Mouse (Mus musculus) 3T3-L1 (cell line): ENCODE measurements around the gene Nol7.

Source experiments
- DNase-seq: peaks from one replicate; pipeline ENCODE4 v3.0.0-alpha.2; 2015; ENCODE audit warnings: low read depth, low spot score

The Nol7 gene

GRCm38 (mm10) chr13:43428436-43428835 lies 30.2 kb downstream of the Nol7 start:
- no peak for DNase-seq

GRCm38 (mm10) chr13:43433395-43433794 lies 35.2 kb downstream of the Nol7 start:
- DNase-seq, result no peak

- no peak for DNase-seq
These were observed 42.2 kb downstream of the Nol7 start for GRCm38 (mm10) chr13:43440376-43440775.

DNA sequence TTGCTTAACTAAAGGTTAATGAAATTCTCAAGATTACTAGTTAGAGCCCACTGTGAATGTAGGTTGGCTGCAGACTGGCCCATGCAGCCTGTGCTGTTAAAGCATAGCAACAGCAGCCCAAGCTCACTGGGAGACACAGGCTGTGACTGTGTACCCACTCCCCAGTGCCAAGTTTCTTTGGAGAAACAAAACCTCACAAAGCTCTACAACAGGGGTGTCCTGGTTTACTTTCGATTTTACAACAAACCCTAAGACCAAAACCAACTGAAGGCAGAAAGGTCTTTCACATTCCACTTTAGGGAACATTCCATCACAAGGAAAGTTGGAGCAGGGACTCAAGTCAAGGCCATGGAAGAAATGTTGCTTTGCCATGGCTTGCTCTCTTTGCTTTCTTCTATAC lies 44.4 kb downstream of the Nol7 start:
- no peak for DNase-seq

- DNase-seq, result no peak
These were observed 45.5 kb downstream of the Nol7 start for GRCm38 (mm10) chr13:43443706-43444105.

DNA sequence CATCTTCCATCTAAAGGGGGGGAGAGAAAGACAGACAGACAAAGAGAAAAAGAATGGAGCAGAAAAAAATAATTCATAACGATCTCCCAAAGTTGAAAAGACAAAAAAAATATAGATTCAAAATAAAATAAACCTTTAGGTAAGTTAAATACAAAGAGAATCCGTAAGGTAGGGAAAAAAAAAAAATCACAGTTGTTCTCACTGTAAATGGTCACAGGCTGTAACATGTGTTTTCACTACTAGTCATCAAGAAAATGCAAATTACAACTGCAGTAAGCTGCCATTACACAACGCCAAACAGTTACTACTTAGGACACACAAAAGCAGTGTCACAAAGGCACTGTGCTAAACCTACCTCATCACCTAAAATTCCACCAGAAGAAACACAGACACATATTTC lies 46.5 kb downstream of the Nol7 start:
- no peak for DNase-seq

DNA sequence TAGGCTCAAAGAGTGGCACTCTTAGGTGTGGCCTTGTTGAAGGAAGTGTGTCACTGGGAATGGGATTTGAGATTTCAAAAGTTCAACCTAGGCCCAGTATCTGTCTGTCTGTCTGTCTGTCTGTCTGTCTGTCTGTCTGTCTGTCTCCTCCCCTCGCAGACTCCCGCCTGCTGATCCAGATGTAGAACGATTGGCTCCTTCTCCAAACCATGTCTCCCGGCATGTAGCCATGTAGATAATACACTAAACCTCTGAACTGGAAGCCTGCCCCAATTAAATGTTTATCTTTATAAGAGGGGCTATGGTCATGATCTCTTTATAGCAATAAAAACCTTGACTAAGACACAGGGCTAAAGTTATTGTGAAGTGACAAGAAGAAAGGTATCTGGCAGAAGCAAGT lies 47.6 kb downstream of the Nol7 start:
- DNase-seq, result no peak

DNA sequence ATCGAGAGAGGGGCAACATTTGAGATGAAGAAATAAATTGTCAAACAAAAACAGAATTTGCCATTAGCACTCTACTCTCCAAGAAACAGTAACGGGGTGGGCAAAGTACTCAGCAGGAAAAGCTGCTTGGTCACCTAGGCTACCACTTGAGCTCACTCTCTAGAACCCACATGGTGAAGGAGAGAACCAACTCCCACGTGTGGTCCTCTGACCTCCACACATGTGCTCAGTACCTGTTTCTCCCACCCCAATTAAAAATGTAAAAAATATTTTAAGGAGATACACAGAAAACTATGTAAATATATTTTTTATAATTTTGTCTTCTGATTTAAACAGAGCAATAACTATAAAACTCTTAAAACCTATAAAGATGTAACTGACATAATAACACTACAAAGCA lies 49.5 kb downstream of the Nol7 start:
- no peak for DNase-seq

DNA sequence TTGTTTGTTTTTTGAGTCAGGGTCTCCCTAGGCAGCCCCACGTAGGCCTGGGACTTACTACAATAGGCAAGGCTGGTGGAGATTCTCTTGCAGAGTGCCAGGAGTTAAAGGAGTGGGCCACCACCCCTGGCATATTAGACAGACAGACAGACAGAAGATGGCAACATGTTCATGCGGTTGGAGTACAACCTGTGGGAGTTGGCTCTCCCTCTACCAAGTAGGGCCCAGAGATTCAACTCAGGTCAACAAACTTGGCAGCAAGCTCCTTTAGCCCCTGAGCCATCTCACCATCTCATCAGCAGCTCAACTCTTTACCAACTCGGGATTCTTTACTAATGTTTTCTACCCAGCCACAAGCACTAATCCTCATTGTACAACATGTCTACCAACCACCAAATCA lies 52.5 kb downstream of the Nol7 start:
- DNase-seq, result no peak

- DNase-seq, result no peak
These were observed 54.0 kb downstream of the Nol7 start for GRCm38 (mm10) chr13:43452177-43452576.

DNA sequence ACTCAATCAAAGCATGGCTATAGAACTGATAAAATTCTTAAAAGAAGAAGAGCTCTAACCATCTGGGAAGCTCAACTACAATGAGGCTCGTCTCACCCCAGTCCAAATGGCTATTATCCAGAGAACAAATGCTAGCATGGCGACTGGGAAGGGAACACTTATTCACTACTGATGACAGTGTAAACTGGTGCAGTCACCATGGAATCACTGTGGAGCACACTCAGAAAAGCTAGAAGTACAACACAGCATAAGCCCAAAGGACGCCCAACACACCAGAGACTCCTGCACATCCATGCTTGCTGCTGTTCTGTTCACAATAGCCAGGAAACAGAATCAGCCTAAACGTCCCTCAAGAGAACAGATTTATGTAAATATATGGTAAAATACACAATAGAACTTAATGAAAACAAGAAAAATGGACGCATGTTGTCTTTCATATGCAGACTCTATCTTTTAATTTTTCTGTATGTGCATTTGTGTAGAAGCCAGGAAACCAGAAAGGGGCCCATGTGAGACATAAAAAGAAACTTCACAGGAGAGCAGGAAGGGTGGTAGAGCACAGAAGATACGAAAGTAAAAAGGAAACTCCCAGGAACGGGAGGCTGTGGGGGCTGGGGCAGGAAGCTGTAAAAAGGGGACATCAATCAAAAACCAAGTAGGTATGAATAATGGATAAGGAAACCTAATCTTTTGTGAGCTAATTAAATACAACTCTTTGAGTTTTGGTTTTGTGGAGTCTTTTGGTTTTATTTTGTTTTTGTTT lies 54.8 kb downstream of the Nol7 start:
- no peak for DNase-seq

DNA sequence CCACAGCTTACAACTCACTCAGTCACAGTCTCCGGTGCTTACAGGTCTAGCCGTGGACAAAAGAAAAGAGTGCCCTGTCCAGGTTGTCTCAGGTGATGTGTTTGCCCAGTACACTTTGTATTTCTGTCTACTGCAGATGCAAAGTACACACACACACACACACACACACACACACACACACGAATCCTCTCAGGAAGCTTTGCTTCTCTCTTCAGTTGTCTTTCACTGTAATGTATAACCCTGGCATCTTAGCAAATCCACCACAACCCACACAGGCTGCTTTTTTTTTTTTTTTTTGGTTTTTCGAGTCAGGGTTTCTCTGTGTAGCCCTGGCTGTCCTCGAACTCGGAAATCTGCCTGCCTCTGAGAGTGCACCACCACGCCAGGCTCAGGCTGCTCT lies 56.2 kb downstream of the Nol7 start:
- DNase-seq, result no peak
